Mouse (Mus musculus) C2C12 (cell line): ENCODE data around the gene Gm2001.
"Not testable (repeated sequence)": the region's sequence is repeated elsewhere in the genome, so short reads cannot be mapped to it uniquely, and the experiment has no call there.

Experiments used
- CTCF ChIP-seq: IDR thresholded peaks from one replicate; pipeline ENCODE4 v1.5.1; 2011; ENCODE audit not compliant: control insufficient read depth, insufficient read depth, insufficient read length
- MAX ChIP-seq: IDR thresholded peaks from one replicate; pipeline ENCODE4 v1.6.1; 2011; ENCODE audit warnings: mild to moderate bottlenecking, control low read depth

- TF ChIP-seq CTCF, MAX: not testable (repeated sequence)
These were observed 21.9 kb upstream of the Gm2001 start for GRCm38 (mm10) chr12:87864048-87864447.
